Comparison of ENCODE assay signal across 20 mouse cellular contexts in the genomic region with DNA sequence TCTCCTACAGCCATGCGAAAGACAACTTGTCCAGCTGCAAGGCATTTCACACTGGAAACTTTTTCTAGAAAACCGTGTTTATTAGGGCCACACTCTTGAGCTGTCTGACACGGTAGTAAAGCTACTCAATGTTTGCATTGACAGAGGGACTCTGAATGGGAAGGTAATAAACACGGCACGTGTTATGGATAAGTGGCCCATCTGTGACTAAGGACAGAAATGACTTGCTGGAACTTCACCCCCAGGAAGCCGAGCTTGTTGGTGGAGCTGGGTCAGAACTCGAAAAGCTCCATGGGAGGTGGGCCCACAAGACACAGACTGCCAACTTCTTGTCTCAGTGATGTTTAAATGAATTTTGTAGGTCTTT. TPM values are rescaled to one million over a fixed set of nuclear protein-coding genes. Genes with fewer than 3 reads are reported as not detected.
A peak's percentile ranks its signal among the peaks of the same experiment; 100 is the strongest.
DNase-seq lines count a peak whose midpoint lies in the region; TF ChIP-seq lines count a peak whose summit lies in the region.
"Had no signal": no experiment of that assay in that cellular context is flagged by ENCODE, and none has a peak within 500 bp of the region (broad histone marks: within the 10 kb centered on the region; RNA-seq: fewer than 3 reads in every experiment).

No protein-coding gene starts in this region.

- DNase-seq in gastrocnemius, adult 2 months, result no peak
- DNase-seq in gastrocnemius, adult 18-20 months (ENCODE audit: low spot score), result no peak
- DNase-seq in thymus, adult 2 months, result no peak
- DNase-seq in thymus, postnatal 10 days (ENCODE audit: low spot score in 2 of 2), result no peak
- DNase-seq in gastrocnemius, postnatal 36 days, result no peak
- DNase-seq: adrenal gland, postnatal 14 days; cerebellum, adult 11 months; cerebellum, adult 2 months; cerebellum, adult 9-11 months; cerebellum, postnatal 25 days; forebrain, postnatal 0 days; gastrocnemius, postnatal 10 days; heart, adult 11 months; heart, postnatal 36 days had no signal

- 87% methylated on average over 7 of the region's 7 CpGs for WGBS in thymus, adult 2 months
- 40% methylated on average over 7 of the region's 7 CpGs for WGBS in small intestine, adult 2 months

- peak overlapping the region; percentile 23; the same call in 1 of the 2 replicates for H3K4me3 ChIP-seq in gastrocnemius, adult 2 months
- H3K4me3 ChIP-seq in thymus, adult 2 months (ENCODE audit: control insufficient read depth, insufficient read depth, low read length), result no peak overlapping the region
- H3K4me3 ChIP-seq in small intestine, adult 2 months (ENCODE audit: low read depth, low read length), result no peak overlapping the region
- H3K4me3 ChIP-seq: embryonic facial prominence, embryonic 12.5 days; embryonic facial prominence, embryonic 15.5 days; hindbrain, embryonic 10.5 days; hindbrain, embryonic 13.5 days had no signal

- no peaks in the 10 kb centered on the region for H3K36me3 ChIP-seq in thymus, adult 2 months (ENCODE audit: control insufficient read depth, insufficient read depth, low read length)
- H3K36me3 ChIP-seq in small intestine, adult 2 months (ENCODE audit: control insufficient read depth, insufficient read depth, low read length), result peaks cover 2% of the 10 kb centered on the region; the same call in 1 of the 2 replicates
- H3K36me3 ChIP-seq: embryonic facial prominence, embryonic 12.5 days; embryonic facial prominence, embryonic 15.5 days; hindbrain, embryonic 10.5 days; hindbrain, embryonic 13.5 days had no signal

- H3K27me3 ChIP-seq in thymus, adult 2 months (ENCODE audit: control insufficient read depth, insufficient read depth, low read length), result no peaks in the 10 kb centered on the region
- H3K27me3 ChIP-seq in small intestine, adult 2 months (ENCODE audit: control insufficient read depth, insufficient read depth, low read length), result no peaks in the 10 kb centered on the region
- H3K27me3 ChIP-seq: embryonic facial prominence, embryonic 12.5 days; embryonic facial prominence, embryonic 15.5 days; hindbrain, embryonic 13.5 days; Patski had no signal

- peak overlapping the region; percentile 88 for H3K27ac ChIP-seq in gastrocnemius, adult 2 months
- peak overlapping the region; percentile 35 for H3K27ac ChIP-seq in thymus, adult 2 months (ENCODE audit: control insufficient read depth, insufficient read depth, low read length)
- H3K27ac ChIP-seq in small intestine, adult 2 months (ENCODE audit: insufficient read depth, low read depth, low read length), result peak overlapping the region; percentile 64; the same call in 1 of the 2 replicates
- H3K27ac ChIP-seq: embryonic facial prominence, embryonic 12.5 days; embryonic facial prominence, embryonic 15.5 days; hindbrain, embryonic 10.5 days had no signal

- TF ChIP-seq CTCF in gastrocnemius, adult 2 months (IDR thresholded peaks at IDR 0.05), result no peak
- no peak for TF ChIP-seq CTCF in thymus, adult 2 months (IDR thresholded peaks at IDR 0.05; ENCODE audit: borderline replicate concordance, control insufficient read depth, extremely low read depth, insufficient read depth, low read length, poor library complexity)
- TF ChIP-seq CTCF in small intestine, adult 2 months (IDR thresholded peaks at IDR 0.05; ENCODE audit: extremely low read depth, insufficient read length, insufficient replicate concordance, low read depth, low read length), result no peak

- intact Hi-C loops in gastrocnemius, adult 2 months (cut with DNase I), result loop anchor here (2.0 kb wide), 1 partner anchor 21 kb away; a partner anchor contains a TSS
- intact Hi-C loops in gastrocnemius, postnatal 36 days (cut with DNase I), result no loop called here

- no peak for TF ChIP-seq POLR2A in thymus, adult 2 months (IDR thresholded peaks at IDR 0.05; ENCODE audit: control insufficient read depth, extremely low read depth, insufficient read depth, low read length, poor library complexity)
- TF ChIP-seq POLR2A in small intestine, adult 2 months (IDR thresholded peaks at IDR 0.05; ENCODE audit: low read depth, low read length), result no peak

- H3K4me1 ChIP-seq in thymus, adult 2 months (replicated peaks; ENCODE audit: control insufficient read depth, insufficient read depth, low read length), result peaks cover 36% of the 10 kb centered on the region
- H3K4me1 ChIP-seq in small intestine, adult 2 months (ENCODE audit: control insufficient read depth, insufficient read depth, insufficient read length, low read length), result peaks cover 19% of the 10 kb centered on the region; the same call in 1 of the 2 replicates
- H3K4me1 ChIP-seq: embryonic facial prominence, embryonic 12.5 days; hindbrain, embryonic 10.5 days had no signal

RNA-seq across cellular contexts. Expression of a gene that starts 20.9 kb away (rescaled TPM):
- 10 to 100 TPM; 53.7 to 70.8 TPM for total RNA-seq in gastrocnemius, adult 2 months (2021)
- 10 to 100 TPM; 61.7 to 65.1 TPM for total RNA-seq in gastrocnemius, adult 18-20 months (2021)
- polyA plus RNA-seq in thymus, adult 2 months (2012; rRNA removed), result 39.6 and 43.2 TPM in 2 replicates
- polyA plus RNA-seq in small intestine, adult 2 months (2012; rRNA removed), result 27.4 and 52.7 TPM in 2 replicates
- total RNA-seq in gastrocnemius, postnatal 36 days (2021), result 10 to 100 TPM; 54.7 to 57.4 TPM

RNA-seq across cellular contexts. Expression of a gene that starts 22.0 kb away (rescaled TPM):
- 1 to 10 TPM; 3.1 to 3.3 TPM for total RNA-seq in gastrocnemius, adult 2 months (2021)
- total RNA-seq in gastrocnemius, adult 18-20 months (2021), result 1 to 10 TPM; 3.5 to 4.3 TPM
- 12.9 and 16.0 TPM in 2 replicates for polyA plus RNA-seq in thymus, adult 2 months (2012; rRNA removed)
- polyA plus RNA-seq in small intestine, adult 2 months (2012; rRNA removed), result 1.6 and 4.4 TPM in 2 replicates
- total RNA-seq in gastrocnemius, postnatal 36 days (2021), result 1 to 10 TPM; 2.7 to 3.4 TPM

Comparison
In these comparisons a context has a peak if more than half of its experiments do, and no peak if none do; other contexts are left out.
1. H3K27ac ChIP-seq: peak in every context shown above with its lines; median percentile 88 in gastrocnemius, adult 2 months; 64 in small intestine, adult 2 months; 35 in thymus, adult 2 months.